Mouse (Mus musculus) forebrain, embryonic 13.5 days (tissue): Measurements from ENCODE around the gene Trub1. TPM values are rescaled to one million over a fixed set of nuclear protein-coding genes. Genes with fewer than 3 reads are reported as not detected.

Experiments used
- ATAC-seq: fragments of 200-750 bp; cut with Nextera tagmentation; 2 replicates; pipeline ENCODE4 v1.8.0; 2017
- H3K27ac ChIP-seq: fragments of 300-500 bp; sonication (generic); 2 replicates; pipeline ENCODE4 v1.5.1; 2015; ENCODE audit warnings: inconsistent platforms, mild to moderate bottlenecking, moderate library complexity
- H3K27me3 ChIP-seq: fragments of 300-500 bp; sonication (generic); 2 replicates; pipeline ENCODE4 v1.6.1; 2015; ENCODE audit warnings: mild to moderate bottlenecking, inconsistent platforms
- H3K36me3 ChIP-seq: fragments of 300-500 bp; sonication (generic); 2 replicates; pipeline ENCODE4 v1.6.1; 2015; ENCODE audit warnings: mild to moderate bottlenecking, inconsistent platforms; ENCODE audit not compliant: poor library complexity, severe bottlenecking
- H3K4me1 ChIP-seq: fragments of 300-500 bp; sonication (generic); 2 replicates; pipeline ENCODE4 v1.6.1; 2015; ENCODE audit warnings: inconsistent platforms
- H3K4me2 ChIP-seq: fragments of 300-500 bp; sonication (generic); 2 replicates; pipeline ENCODE4 v1.6.1; 2015; ENCODE audit warnings: inconsistent platforms, mild to moderate bottlenecking, moderate library complexity
- H3K4me3 ChIP-seq: fragments of 300-500 bp; sonication (generic); 2 replicates; pipeline ENCODE4 v1.5.1; 2015; ENCODE audit warnings: mild to moderate bottlenecking, inconsistent platforms
- H3K9ac ChIP-seq: fragments of 300-500 bp; sonication (generic); 2 replicates; pipeline ENCODE4 v1.6.1; 2015; ENCODE audit warnings: mild to moderate bottlenecking, inconsistent platforms
- H3K9me3 ChIP-seq: fragments of 300-500 bp; sonication (generic); replicated peaks from 2 replicates; pipeline ENCODE4 v1.6.1; 2016; ENCODE audit warnings: inconsistent platforms
- WGBS: fragments of 180-500 bp; shearing (Covaris S2); methylation state at CpG from one replicate; pipeline ENCODE4 v1.1.7; 2015; 5-methylcytosine and 5-hydroxymethylcytosine counted together
- polyA plus RNA-seq: library from polyadenylated mRNA; unstranded; fragments of >200 nt; fragmentation: Nextera tagmentation; extraction: Ambion mirVana; gene quantifications from 2 replicates; pipeline ENCODE4 v1.2.1, GENCODE M21; 2015

Gene Trub1
- polyA plus RNA-seq, 1 experiment from 2014 or later = 14.8 TPM

GRCm38 (mm10) chr19:57537510-57538182, 84.9 kb downstream of the Trub1 start:
- no peak overlapping the region for H3K4me3 ChIP-seq
- H3K4me1 ChIP-seq = peaks cover 20% of the 10 kb centered on the region
- 0 out of 2 replicates have a peak, but pooled peaks cover 5% of the 10 kb centered on the region for H3K9me3 ChIP-seq
- ATAC-seq = no peak
- no peak overlapping the region for H3K9ac ChIP-seq
- no peak overlapping the region; the same call in 1 of the 2 replicates for H3K27ac ChIP-seq
- no peaks in the 10 kb centered on the region for H3K36me3 ChIP-seq
- H3K4me2 ChIP-seq = no peak overlapping the region
- no peaks in the 10 kb centered on the region for H3K27me3 ChIP-seq
- WGBS = 77% methylated on average over 7 of the region's 7 CpGs

- WGBS = 81% methylated on average over 11 of the region's 11 CpGs
- Histone ChIP-seq H3K9me3 (0 out of 2 replicates have a peak, but pooled peaks cover 5% of the 10 kb centered on the region), H3K9ac (no peak overlapping the region), H3K4me2 (no peak overlapping the region), H3K4me1 (peaks cover 38% of the 10 kb centered on the region), H3K4me3 (no peak overlapping the region), H3K36me3 (no peaks in the 10 kb centered on the region), H3K27ac (no peak overlapping the region), H3K27me3 (no peaks in the 10 kb centered on the region)
- ATAC-seq = no peak
These were observed 87.4 kb downstream of the Trub1 start for GRCm38 (mm10) chr19:57540118-57540517.

Other genes with a start within 250 kb of the Trub1 start
- 16.5 and 19.2 TPM in 2 replicates for gene Ablim1, start 138.0 kb upstream of the Trub1 start, polyA plus RNA-seq
- 11.6 and 12.7 TPM in 2 replicates for gene Fam160b1, start 92.2 kb upstream of the Trub1 start, polyA plus RNA-seq
- 5.1 and 6.7 TPM in 2 replicates for gene Atrnl1, start 158.1 kb downstream of the Trub1 start, polyA plus RNA-seq